Mouse (Mus musculus): ENCODE data around the gene Tspan32. TPM values are rescaled to one million over a fixed set of nuclear protein-coding genes. Genes with fewer than 3 reads are reported as not detected.

Tspan32 gene
- polyA plus RNA-seq (2012; rRNA removed; ENCODE audit: low replicate concordance), result 1.5 and 1.7 TPM in 2 replicates

GRCm38 (mm10) chr7:143004727-143005343 lies at the start of gene Tspan32:
Gene Tspan32 (plus strand): TSS chr7:143005046.

DNA sequence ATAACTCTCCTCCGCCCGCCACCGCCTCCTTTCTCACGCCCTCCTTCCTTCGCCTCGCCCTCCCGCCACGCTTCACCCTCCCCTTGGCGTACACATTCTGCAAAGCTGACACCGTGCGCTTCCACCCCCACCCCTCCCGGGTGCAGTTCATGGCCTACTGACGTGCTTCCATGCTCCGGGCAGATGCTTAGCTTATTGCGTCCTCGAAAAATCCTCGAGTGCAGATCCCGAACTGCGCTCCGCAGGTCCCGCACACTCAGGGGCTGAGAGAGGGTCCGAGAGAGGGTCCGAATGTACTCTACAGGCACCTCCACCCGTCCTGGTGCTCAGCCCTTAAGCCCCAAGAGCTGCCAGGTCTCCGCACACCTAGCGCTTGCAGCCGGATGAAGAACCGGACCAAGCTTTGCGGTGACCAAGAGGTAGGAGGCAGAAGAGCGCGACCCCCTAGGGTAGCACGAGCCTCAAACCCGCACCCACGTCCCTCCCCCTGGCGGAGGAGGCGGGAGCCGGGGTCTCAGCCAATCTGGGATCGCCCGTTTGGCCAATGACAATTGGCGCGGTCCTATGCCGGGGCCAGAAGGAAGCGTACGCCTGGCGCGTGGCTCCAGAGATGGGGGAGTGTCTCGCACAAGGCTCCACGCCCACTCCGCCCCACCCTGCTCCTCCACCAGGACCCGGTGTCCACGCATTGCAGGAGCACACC lies 35.9 kb upstream of the Tspan32 start, which contains the start of gene Ascl2:
TSS of gene Ascl2 (minus strand) at position 456 of the 703 bp plus-strand sequence.

GRCm38 (mm10) chr7:143052626-143053007 lies 47.8 kb downstream of the Tspan32 start, which contains the start of gene Cd81:
Gene Cd81 (plus strand): TSS chr7:143052739.

DNA sequence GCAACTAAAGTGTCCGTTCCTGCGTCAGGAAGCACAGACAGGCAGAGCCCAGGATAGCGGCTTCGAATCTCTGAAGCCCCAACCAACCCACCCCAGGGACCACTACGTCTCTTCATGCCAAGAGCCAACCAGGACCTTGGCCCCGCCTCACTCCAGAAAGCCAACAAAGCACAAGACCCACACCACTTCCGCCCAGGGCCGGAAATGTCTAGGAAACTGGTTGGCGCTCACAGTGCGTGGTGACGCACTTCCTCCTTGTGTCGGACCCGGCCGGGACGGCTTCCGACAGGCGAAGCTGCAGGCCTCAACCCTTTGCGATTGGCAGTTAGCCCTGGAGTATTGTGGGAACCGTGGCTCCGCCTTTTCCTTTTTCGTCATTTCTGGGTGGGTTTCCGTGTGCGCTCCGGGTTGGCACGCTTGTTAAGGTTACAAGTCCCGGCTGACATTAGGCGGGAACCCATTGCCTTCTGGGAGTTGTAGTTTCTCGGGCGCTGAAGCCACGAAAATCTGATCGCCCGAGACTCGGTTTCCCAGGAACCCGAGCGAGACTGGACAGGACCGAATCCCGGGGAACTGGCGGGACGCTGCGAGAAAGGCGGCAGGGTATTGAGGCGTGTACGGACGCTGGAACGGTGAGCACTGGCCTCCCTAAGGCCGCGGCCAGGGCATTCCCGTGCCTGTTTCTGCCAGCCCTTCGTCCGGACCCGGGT lies 64.2 kb downstream of the Tspan32 start, which contains the start of gene Tssc4:
TSS of gene Tssc4 (plus strand) at position 368 of the 710 bp plus-strand sequence.

Other genes starting within 250 kb of the Tspan32 start
- gene Th, start 73.9 kb upstream of the Tspan32 start, polyA plus RNA-seq (2012; rRNA removed; ENCODE audit: low replicate concordance), result 1.6 and 2.3 TPM in 2 replicates
- gene Ascl2, start 35.8 kb upstream of the Tspan32 start, polyA plus RNA-seq (2012; rRNA removed; ENCODE audit: low replicate concordance), result 23.9 and 26.3 TPM in 2 replicates
- gene Cd81, start 47.7 kb downstream of the Tspan32 start, polyA plus RNA-seq (2012; rRNA removed; ENCODE audit: low replicate concordance), result 289 and 619 TPM in 2 replicates
- 91.0 and 98.8 TPM in 2 replicates for gene Tssc4, start 64.2 kb downstream of the Tspan32 start, polyA plus RNA-seq (2012; rRNA removed; ENCODE audit: low replicate concordance)
- 4.6 and 6.7 TPM in 2 replicates for gene Trpm5, start 89.6 kb downstream of the Tspan32 start, polyA plus RNA-seq (2012; rRNA removed; ENCODE audit: low replicate concordance)
- gene Kcnq1, start 101.3 kb downstream of the Tspan32 start, polyA plus RNA-seq (2012; rRNA removed; ENCODE audit: low replicate concordance), result 37.2 and 52.5 TPM in 2 replicates

Data from duodenum, adult 2 months (tissue).